1 mouse cellular context compared by ENCODE assay signal in genomic region chr15:78438018-78438394, GRCm38 (mm10).
TF ChIP-seq lines count a peak whose summit lies in the region.

No protein-coding gene starts in this region.

TF ChIP-seq in MEL, 35 proteins besides CTCF, POLR2A, EP300 and RAD21 (continued from another document):
- TF ChIP-seq ZC3H11A (IDR thresholded peaks at IDR 0.05; ENCODE audit: low read depth, low read length) (no peak), SIN3A (IDR thresholded peaks at IDR 0.05; ENCODE audit: low read length) (no peak), RCOR1 (IDR thresholded peaks at IDR 0.05; ENCODE audit: low read depth, low read length) (no peak), KAT2A (conservative IDR thresholded peaks at IDR 0.05; ENCODE audit: low read depth, low read length) (no peak), GABPA (IDR thresholded peaks at IDR 0.05; ENCODE audit: low read depth, low read length) (no peak), BHLHE40 (IDR thresholded peaks at IDR 0.05; ENCODE audit: borderline replicate concordance, low read depth, low read length) (no peak)
